Mouse (Mus musculus) right cerebral cortex, postnatal 14 days (tissue): ENCODE measurements around the gene Tnfrsf1a.
"Not testable (repeated sequence)": the region's sequence is repeated elsewhere in the genome, so short reads cannot be mapped to it uniquely, and the experiment has no call there.

ENCODE experiments used
- DNase-seq: peaks from one replicate; pipeline ENCODE4 v3.0.0; 2022

Gene Tnfrsf1a

DNA sequence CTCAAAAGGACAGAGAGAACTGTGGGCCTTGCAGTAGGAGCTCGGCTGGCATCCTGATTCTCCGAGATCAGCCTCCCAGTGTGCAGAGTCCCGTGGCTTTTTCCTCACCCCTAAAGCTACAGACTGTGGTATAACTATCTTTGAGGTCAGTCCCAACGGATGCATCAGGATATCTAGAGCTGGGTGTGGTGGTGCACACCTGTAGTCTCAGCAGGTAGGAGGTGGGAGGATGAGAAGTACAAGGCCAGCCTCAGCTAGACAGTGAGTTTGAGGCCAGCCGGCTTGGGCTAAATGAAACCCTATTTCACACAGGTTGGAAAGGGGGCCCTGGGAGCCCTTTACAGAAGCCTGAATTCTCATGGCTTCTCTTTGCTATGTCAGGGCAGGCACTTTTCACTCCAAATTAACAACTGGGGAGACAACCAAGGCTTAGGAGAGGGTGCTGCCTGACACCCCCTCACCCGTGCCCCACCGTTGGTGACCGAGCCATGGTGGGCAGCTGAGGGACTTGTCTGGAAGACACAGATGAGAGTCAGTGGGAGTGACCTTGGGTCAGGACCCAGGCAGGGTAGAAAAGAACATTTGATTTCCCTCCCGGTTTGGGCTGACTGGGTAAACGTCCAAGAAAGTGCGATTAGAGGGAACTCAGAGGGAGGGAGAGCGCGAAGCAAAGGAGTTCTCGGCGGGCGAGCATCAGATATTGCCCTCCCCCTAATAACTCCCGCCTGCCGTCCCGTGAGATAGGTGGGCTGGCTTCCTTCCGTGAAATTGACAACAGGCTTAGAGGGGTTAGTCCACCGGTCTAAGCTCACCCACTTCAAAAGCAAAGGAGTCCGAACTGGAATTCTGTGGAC is at the start of gene Tnfrsf1a:
Tnfrsf1a (plus strand) TSS at position 642 of the 854 bp plus-strand sequence.
- no peak for DNase-seq

GRCm38 (mm10) chr6:125300982-125301381 is 48.2 kb upstream of the Tnfrsf1a start:
- no peak for DNase-seq

DNA sequence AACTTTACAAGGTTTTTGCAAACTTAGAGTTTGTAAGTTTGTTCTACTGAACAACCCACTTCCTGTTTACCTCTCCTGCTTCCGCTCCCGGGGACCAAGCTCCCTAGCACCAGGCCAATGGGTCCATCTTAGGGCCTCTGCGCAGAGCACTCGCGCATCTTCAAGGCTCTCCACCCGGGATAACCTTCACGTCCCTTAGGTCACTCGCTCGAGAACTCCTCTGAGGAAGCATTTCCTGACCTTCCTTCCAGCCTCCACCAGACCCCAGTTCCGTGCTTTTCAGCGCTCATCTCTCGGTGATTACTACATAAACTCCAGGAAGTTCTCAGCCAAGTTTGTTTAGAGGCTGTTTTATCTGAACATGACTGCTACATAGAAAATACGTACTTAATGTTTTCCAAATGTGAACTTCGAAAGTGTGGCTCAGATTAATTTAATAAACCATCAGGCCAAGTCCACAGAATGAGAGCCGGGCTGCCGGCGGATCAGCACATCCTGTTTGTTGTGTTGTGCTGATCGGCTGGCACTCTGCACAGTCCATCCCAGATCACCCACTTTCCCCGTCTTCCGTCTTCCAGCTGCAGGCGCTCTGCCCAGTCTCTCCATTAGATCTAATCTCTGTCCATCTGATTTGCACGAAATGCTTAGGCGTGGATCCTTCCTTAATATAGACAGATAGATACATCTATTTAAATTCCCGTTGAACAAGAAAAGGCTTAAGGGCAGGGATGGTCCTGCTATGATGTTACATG is 46.8 kb upstream of the Tnfrsf1a start:
- no peak for DNase-seq

- DNase-seq = no peak
Observed at GRCm38 (mm10) chr6:125303242-125303641, 45.9 kb upstream of the Tnfrsf1a start.

- DNase-seq = not testable (repeated sequence)
Observed at GRCm38 (mm10) chr6:125304408-125304807, 44.8 kb upstream of the Tnfrsf1a start.

DNA sequence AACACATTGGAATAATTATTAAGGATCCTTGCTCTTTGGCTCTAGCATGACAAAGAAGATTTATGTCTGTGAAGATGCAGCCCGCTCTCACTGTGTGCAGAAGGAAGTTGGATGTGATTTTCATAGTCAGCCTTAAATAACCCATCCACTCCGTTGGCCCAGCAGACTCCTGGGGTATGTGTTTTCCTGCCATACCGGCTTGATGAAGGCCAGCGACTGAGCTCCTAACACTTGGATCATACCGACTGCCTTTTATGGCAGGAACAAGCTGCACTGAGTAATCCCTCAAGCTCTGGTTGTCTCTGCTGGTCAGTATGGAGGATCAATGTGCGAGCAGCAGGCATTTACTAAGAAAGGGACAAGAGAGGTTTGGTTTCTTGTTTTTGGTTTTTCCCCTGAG is 43.7 kb upstream of the Tnfrsf1a start:
- no peak for DNase-seq

- no peak for DNase-seq
Observed at GRCm38 (mm10) chr6:125307091-125307490, 42.1 kb upstream of the Tnfrsf1a start.

DNA sequence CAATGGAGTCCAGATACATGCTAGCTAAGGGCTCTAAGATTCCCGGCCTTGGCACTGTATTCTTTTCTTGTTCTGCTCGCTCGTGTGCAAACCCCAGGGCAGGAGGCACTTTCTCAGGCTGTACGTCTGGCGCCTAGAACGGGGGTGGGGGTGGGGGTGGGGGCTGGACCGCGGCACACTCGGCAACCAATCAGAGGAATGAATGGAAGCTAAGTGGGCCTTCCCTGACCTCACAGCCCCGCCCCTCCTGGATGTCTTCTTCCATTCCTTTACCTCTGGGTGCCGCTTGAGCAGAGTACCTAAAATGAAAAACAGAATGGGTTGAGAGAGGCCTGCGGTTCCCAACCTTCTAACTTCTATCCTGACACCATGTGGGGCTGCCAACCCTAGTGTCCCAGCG is 40.2 kb upstream of the Tnfrsf1a start:
- DNase-seq = no peak

GRCm38 (mm10) chr6:125309406-125309805 is 39.8 kb upstream of the Tnfrsf1a start:
- DNase-seq = no peak

DNA sequence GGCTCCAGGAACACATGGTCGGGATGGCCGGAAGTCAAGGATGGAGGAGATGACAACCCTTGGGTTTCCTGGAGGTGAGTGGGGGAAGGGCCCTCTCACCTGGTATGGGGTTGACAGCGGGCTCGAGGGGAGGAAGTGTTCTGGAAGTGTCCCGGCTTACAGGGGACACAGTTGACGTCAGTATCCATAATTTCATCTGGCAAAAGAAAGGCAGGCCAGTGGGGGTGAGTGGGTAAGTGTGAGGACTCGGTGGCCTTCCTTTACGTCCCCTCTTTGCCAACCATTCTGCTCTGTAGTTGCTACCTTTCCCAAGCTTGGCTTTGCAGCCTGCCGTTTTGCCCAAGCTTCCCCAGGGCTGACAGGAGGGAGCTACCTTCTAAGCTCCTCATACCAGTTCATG is 37.0 kb upstream of the Tnfrsf1a start:
- no peak for DNase-seq

- no peak for DNase-seq
Observed at GRCm38 (mm10) chr6:125312581-125313355, 36.4 kb upstream of the Tnfrsf1a start.

DNA sequence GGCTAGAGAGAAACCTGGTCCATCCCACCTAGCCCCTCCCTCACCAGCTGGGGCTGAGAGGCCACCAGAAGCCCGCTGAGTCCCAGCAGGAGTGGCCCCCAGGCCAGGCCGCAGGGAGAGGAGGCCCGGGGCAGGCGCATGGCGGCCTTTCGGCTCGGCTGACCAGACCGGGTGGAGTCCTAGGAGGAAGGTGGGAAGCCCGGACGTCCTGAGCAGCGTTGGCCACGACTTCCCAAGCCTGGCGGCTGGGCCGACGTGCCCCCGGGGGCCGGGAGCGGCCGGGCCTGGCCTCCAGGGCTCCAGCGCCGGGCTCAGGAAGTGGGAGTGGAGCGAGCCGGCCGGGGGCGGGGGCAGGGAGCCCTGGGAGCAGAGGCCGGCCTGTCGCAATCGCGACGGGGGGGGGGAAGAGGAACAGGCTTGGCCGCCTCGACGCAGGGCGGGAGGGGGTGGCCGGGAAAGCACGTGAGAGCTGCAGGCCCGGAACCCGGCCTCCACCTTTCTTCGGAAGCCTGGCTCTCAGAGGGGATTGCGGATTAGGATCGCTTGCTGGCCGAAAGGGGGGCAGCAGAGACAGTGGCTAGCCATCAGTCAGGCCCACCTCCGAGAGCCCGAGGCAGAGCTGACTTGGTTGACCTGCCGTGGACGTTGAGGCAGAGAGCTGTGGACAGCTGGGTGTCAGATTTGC is 35.5 kb upstream of the Tnfrsf1a start, which contains the start of gene Ltbr:
Ltbr (minus strand) TSS at position 340 of the 685 bp plus-strand sequence.
- peak; percentile 64 for DNase-seq

DNA sequence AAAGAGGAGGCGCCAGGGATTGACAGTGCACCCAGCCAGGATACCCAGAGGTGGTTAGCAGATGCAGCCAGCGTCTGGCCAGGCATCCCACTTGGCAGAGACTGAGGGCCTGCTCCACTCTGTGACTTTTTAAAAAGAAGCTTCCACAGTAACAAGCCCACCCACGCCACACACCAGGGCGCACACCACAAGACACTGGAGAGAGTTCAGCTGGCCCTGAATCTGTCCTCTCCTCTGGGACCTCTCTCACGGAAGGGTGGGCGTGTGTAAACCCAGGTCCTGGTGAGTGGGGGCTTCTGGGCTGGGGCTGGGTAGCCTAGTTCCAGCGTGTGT is 35.0 kb upstream of the Tnfrsf1a start:
- DNase-seq = no peak

DNA sequence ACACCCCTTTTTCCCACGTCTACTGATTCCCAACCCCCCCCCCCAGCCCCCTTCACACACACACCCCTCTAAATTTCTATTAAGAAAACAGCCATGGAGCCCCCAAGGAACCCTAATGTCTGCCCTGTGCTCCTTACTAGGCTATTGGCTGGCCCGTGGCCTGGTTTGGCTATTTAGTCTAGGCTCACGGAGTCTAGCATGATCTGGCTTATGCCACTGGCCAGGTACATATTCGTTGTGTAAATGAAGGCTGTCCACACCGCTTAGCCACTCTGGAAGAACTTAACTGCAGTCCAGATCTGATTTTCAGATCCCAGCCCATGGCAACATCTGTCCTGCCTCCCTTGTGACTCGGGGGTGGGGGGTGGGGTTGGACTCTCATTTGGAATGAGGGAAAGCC is 34.4 kb upstream of the Tnfrsf1a start:
- DNase-seq = no peak

GRCm38 (mm10) chr6:125317077-125317476 is 32.1 kb upstream of the Tnfrsf1a start:
- no peak for DNase-seq

DNA sequence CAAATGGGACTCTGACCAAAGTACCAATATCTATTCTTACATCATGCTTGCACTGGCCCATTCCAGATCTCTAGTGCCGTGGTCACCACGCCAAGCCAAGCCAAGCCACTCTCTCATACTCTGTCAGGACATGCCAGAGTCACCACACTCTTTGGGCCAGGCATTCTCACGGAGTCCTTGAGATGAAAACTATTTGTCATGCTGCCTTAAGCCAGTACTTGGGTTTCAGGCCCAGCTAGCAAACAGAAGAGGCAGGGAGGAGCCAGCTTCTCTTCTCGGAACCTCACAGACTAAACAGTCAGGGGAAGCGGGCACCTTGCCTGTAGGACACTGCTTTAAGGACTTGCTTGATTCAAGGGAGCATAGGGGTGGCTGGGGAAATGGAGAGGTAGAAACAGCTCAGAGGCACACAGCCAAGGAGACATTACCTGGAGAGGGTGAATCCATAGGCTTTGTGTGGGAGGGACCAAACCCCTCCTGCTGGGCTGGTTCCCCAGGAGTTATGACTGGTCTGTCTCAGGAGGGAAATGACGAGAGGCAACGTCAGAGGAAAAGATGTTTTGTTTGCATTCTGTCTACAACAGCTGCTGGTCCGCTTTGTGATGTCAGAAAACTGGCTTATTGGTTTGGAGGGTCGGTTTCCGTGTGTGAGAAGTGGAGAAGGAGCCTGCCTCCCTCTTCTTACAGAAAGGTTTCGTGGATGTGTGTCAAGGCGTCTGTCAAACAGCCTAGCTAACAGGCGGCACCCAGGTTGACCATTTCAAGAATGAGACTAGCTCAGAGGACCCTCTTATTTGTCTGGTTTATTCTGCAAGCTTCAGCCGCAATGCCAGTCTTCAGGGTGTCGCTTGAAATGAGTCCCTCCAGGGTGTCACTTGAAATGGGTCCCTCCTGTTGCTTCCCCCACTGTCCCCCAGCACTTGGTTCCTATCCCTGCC is 29.9 kb upstream of the Tnfrsf1a start:
- DNase-seq = no peak

- no peak for DNase-seq
Observed at GRCm38 (mm10) chr6:125319919-125320296, 29.3 kb upstream of the Tnfrsf1a start.

GRCm38 (mm10) chr6:125320323-125320722 is 28.8 kb upstream of the Tnfrsf1a start, which contains the start of gene Scnn1a:
TSS of gene Scnn1a (plus strand) at chr6:125320659.
- DNase-seq = no peak

DNA sequence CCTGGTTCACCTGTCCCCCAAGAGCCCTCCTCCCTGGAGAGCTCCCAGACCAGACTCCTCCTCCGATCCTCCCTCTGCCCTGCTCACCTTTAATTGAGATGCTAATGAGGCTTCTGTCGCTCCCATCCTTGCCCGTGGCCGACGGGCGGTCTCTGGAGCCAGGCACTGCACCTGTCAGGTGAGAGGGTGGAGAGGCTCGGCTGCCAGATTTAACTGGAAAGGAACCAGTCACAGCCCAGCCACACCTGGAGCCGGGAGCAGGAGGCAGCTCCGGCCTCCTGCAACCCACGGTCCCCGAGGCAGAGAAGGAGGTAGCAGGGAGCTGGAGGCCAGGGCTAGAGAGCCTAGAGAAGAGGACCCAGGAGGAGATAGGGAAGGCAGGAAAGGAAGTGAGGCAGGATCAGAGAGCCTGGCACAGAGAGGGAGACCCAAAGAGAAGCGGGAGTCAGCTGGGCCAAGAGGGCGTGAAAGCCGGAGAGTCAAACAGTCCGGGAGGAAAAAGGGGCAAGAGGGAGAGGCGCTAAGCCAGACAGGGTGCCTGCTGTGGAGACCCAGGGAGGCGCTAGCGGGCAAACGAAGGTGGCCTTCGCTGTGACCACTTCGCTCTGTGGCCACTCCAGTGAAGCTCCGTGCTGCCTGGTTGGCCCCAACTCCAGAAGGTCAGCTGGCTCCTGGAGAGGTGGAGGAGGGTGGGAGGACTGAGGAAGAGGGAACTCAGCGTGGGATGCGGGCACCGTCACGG is 27.9 kb upstream of the Tnfrsf1a start:
- no peak for DNase-seq

DNA sequence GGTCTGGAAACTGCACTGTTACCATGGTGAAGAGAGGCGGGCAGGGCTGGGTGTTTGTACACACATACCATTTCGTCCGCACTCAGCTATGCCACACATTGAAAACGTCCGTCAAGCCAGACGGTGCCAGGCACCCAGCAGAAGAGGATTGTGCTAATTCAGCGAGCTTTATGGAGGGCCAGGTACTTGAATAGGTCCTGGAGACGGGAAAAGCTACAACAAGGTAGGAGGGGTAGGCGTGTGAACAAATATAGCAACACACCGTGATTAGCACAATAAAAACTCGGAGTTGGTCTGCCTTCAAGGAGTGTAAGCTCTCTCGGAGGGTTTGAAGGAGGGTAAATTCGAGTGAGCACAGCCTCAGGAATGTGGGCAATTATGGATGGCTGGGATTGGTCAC is 26.4 kb upstream of the Tnfrsf1a start:
- DNase-seq = no peak

DNA sequence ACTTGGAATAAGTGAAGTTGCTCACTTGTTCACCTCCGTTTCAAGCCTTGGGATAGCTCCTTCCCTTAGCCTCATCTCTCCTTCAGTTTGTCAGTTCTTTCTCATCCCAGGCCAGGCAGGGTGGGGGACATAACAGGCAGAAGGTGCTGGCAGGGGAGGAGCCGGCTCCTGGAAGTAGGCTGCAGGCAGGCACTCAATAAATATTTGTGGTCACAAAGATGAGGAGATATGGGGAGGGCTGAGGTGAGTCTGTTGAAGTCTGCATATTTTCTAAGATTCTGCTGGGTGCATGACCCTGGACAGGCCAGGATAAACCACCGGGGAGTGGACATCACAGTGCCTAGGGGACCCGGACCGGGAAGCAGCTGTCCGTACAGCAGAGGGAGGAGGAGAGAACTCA is 25.6 kb upstream of the Tnfrsf1a start:
- DNase-seq = no peak
